Mouse (Mus musculus): Measurements from ENCODE around the gene Olfr98. TPM values are rescaled to one million over a fixed set of nuclear protein-coding genes. Genes with fewer than 3 reads are reported as not detected.

Gene Olfr98
- polyA plus RNA-seq (2015; fragmentation: Nextera tagmentation; extraction: Ambion mirVana): not detected in 2 replicates

- Histone ChIP-seq H3K36me3 (ENCODE audit: poor library complexity, severe bottlenecking) (no peaks in the 10 kb centered on the region), H3K4me1 (no peaks in the 10 kb centered on the region), H3K9me3 (replicated peaks) (no peaks in the 10 kb centered on the region), H3K27ac (no peak within 1 kb of the TSS), H3K4me3 (no peak within 1 kb of the TSS), H3K4me2 (no peak within 1 kb of the TSS), H3K27me3 (no peaks in the 10 kb centered on the region), H3K9ac (no peak within 1 kb of the TSS)
- WGBS: 90% methylated on average over 1 of the region's 1 CpGs
- ATAC-seq: no peak
Observed at GRCm38 (mm10) chr17:37263626-37264025, at the start of gene Olfr98. Gene Olfr98 (minus strand): TSS chr17:37263749.

- H3K4me1 ChIP-seq: no peaks in the 10 kb centered on the region
- H3K4me2 ChIP-seq: no peak overlapping the region
- ATAC-seq: no peak
- H3K9ac ChIP-seq: no peak overlapping the region
- H3K4me3 ChIP-seq: no peak overlapping the region
- no peaks in the 10 kb centered on the region for H3K27me3 ChIP-seq
- H3K27ac ChIP-seq: no peak overlapping the region
- no peaks in the 10 kb centered on the region for H3K9me3 ChIP-seq (replicated peaks)
- no peaks in the 10 kb centered on the region for H3K36me3 ChIP-seq (ENCODE audit: poor library complexity, severe bottlenecking)
- 56% methylated on average over 2 of the region's 2 CpGs for WGBS
Observed at GRCm38 (mm10) chr17:37310146-37310699, 46.7 kb upstream of the Olfr98 start.

- ATAC-seq: no peak
- Histone ChIP-seq H3K4me3 (no peak overlapping the region), H3K27ac (no peak overlapping the region), H3K36me3 (ENCODE audit: poor library complexity, severe bottlenecking) (no peaks in the 10 kb centered on the region), H3K9ac (no peak overlapping the region), H3K4me1 (no peaks in the 10 kb centered on the region), H3K4me2 (no peak overlapping the region), H3K27me3 (no peaks in the 10 kb centered on the region), H3K9me3 (replicated peaks) (no peaks in the 10 kb centered on the region)
- 46% methylated on average over 4 of the region's 4 CpGs for WGBS
Observed at GRCm38 (mm10) chr17:37308483-37308882, 44.9 kb upstream of the Olfr98 start.

GRCm38 (mm10) chr17:37304213-37304612 lies 40.7 kb upstream of the Olfr98 start, which contains the start of gene Olfr101:
Gene Olfr101 (minus strand): TSS chr17:37304313.
- no peak for ATAC-seq
- 92% methylated on average over 4 of the region's 4 CpGs for WGBS
- H3K4me2 ChIP-seq: no peak within 1 kb of the TSS

GRCm38 (mm10) chr17:37283360-37283759 lies 19.8 kb upstream of the Olfr98 start, which contains the start of gene Olfr99:
Gene Olfr99 (minus strand): TSS chr17:37283460.
- no peaks in the 10 kb centered on the region for H3K36me3 ChIP-seq (ENCODE audit: poor library complexity, severe bottlenecking)
- no peaks in the 10 kb centered on the region for H3K27me3 ChIP-seq
- no peaks in the 10 kb centered on the region for H3K4me1 ChIP-seq
- no peak within 1 kb of the TSS for H3K27ac ChIP-seq
- WGBS: 75% methylated on average over 1 of the region's 1 CpGs
- no peak for ATAC-seq
- no peak within 1 kb of the TSS for H3K4me3 ChIP-seq
- no peaks in the 10 kb centered on the region for H3K9me3 ChIP-seq (replicated peaks)
- H3K9ac ChIP-seq: no peak within 1 kb of the TSS
- no peak within 1 kb of the TSS for H3K4me2 ChIP-seq

More at GRCm38 (mm10) chr17:37304213-37304612, 40.7 kb upstream of the Olfr98 start, which contains the start of gene Olfr101:
- H3K9ac ChIP-seq: no peak within 1 kb of the TSS
- no peak within 1 kb of the TSS for H3K4me3 ChIP-seq
- no peaks in the 10 kb centered on the region for H3K4me1 ChIP-seq
- no peak within 1 kb of the TSS for H3K27ac ChIP-seq
- no peaks in the 10 kb centered on the region for H3K27me3 ChIP-seq
- H3K9me3 ChIP-seq (replicated peaks): no peaks in the 10 kb centered on the region
- no peaks in the 10 kb centered on the region for H3K36me3 ChIP-seq (ENCODE audit: poor library complexity, severe bottlenecking)

GRCm38 (mm10) chr17:37280331-37280730 lies 16.8 kb upstream of the Olfr98 start:
- Histone ChIP-seq H3K4me2 (no peak overlapping the region), H3K9ac (no peak overlapping the region), H3K27me3 (no peaks in the 10 kb centered on the region), H3K9me3 (replicated peaks) (no peaks in the 10 kb centered on the region), H3K36me3 (ENCODE audit: poor library complexity, severe bottlenecking) (no peaks in the 10 kb centered on the region), H3K27ac (no peak overlapping the region), H3K4me1 (no peaks in the 10 kb centered on the region), H3K4me3 (no peak overlapping the region)
- 75% methylated on average over 1 of the region's 1 CpGs for WGBS
- no peak for ATAC-seq

GRCm38 (mm10) chr17:37276573-37276972 lies 13.0 kb upstream of the Olfr98 start:
- Histone ChIP-seq H3K9me3 (replicated peaks) (no peaks in the 10 kb centered on the region), H3K36me3 (ENCODE audit: poor library complexity, severe bottlenecking) (no peaks in the 10 kb centered on the region), H3K9ac (no peak overlapping the region), H3K27me3 (no peaks in the 10 kb centered on the region), H3K4me1 (no peaks in the 10 kb centered on the region), H3K27ac (no peak overlapping the region), H3K4me3 (no peak overlapping the region), H3K4me2 (no peak overlapping the region)
- ATAC-seq: no peak

GRCm38 (mm10) chr17:37275626-37276248 lies 12.2 kb upstream of the Olfr98 start:
- no peak for ATAC-seq
- H3K36me3 ChIP-seq (ENCODE audit: poor library complexity, severe bottlenecking): no peaks in the 10 kb centered on the region
- H3K4me1 ChIP-seq: no peaks in the 10 kb centered on the region
- no peak overlapping the region for H3K27ac ChIP-seq
- H3K9me3 ChIP-seq (replicated peaks): no peaks in the 10 kb centered on the region
- no peak overlapping the region for H3K4me2 ChIP-seq
- no peaks in the 10 kb centered on the region for H3K27me3 ChIP-seq
- WGBS: 83% methylated on average over 2 of the region's 2 CpGs
- no peak overlapping the region for H3K4me3 ChIP-seq
- H3K9ac ChIP-seq: no peak overlapping the region

GRCm38 (mm10) chr17:37270702-37271092 lies 7.1 kb upstream of the Olfr98 start:
- ATAC-seq: no peak
- H3K36me3 ChIP-seq (ENCODE audit: poor library complexity, severe bottlenecking): no peaks in the 10 kb centered on the region
- peak overlapping the region; percentile 49 for H3K4me3 ChIP-seq
- no peaks in the 10 kb centered on the region for H3K27me3 ChIP-seq
- no peak overlapping the region; the same call in 1 of the 2 replicates for H3K9ac ChIP-seq
- H3K4me2 ChIP-seq: peak overlapping the region; percentile 86
- H3K27ac ChIP-seq: no peak overlapping the region
- WGBS: 71% methylated on average over 8 of the region's 8 CpGs
- no peaks in the 10 kb centered on the region for H3K9me3 ChIP-seq (replicated peaks)
- H3K4me1 ChIP-seq: peaks cover 4% of the 10 kb centered on the region; the same call in 1 of the 2 replicates

- Histone ChIP-seq H3K4me1 (peaks cover 4% of the 10 kb centered on the region; the same call in 1 of the 2 replicates), H3K27ac (no peak within 1 kb of the TSS), H3K36me3 (ENCODE audit: poor library complexity, severe bottlenecking) (no peaks in the 10 kb centered on the region), H3K9ac (peak within 1 kb of the TSS; percentile 58), H3K27me3 (no peaks in the 10 kb centered on the region), H3K9me3 (replicated peaks) (no peaks in the 10 kb centered on the region), H3K4me2 (peak within 1 kb of the TSS; percentile 86), H3K4me3 (peak within 1 kb of the TSS; percentile 49)
- WGBS: 4% methylated on average over 26 of the region's 26 CpGs
- ATAC-seq: peak; percentile 99
Observed at GRCm38 (mm10) chr17:37270058-37270701, 6.6 kb upstream of the Olfr98 start, which contains the start of gene H2-M3. Gene H2-M3 (plus strand): TSS chr17:37270220.

GRCm38 (mm10) chr17:37250544-37250943 lies 13.0 kb downstream of the Olfr98 start:
- Histone ChIP-seq H3K9me3 (replicated peaks) (no peaks in the 10 kb centered on the region), H3K4me3 (no peak overlapping the region), H3K27ac (no peak overlapping the region), H3K9ac (no peak overlapping the region), H3K4me1 (no peaks in the 10 kb centered on the region), H3K4me2 (no peak overlapping the region), H3K36me3 (ENCODE audit: poor library complexity, severe bottlenecking) (no peaks in the 10 kb centered on the region), H3K27me3 (no peaks in the 10 kb centered on the region)
- WGBS: 10% methylated on average over 1 of the region's 1 CpGs
- ATAC-seq: no peak

GRCm38 (mm10) chr17:37249460-37249859 lies 14.1 kb downstream of the Olfr98 start:
- no peak for ATAC-seq
- H3K36me3 ChIP-seq (ENCODE audit: poor library complexity, severe bottlenecking): no peaks in the 10 kb centered on the region
- H3K9me3 ChIP-seq (replicated peaks): no peaks in the 10 kb centered on the region
- H3K4me1 ChIP-seq: no peaks in the 10 kb centered on the region
- no peak overlapping the region for H3K4me2 ChIP-seq
- no peak overlapping the region for H3K27ac ChIP-seq
- H3K27me3 ChIP-seq: no peaks in the 10 kb centered on the region
- no peak overlapping the region for H3K4me3 ChIP-seq
- H3K9ac ChIP-seq: no peak overlapping the region
